Mouse (Mus musculus): ENCODE data around the gene Immt. TPM values are rescaled to one million over a fixed set of nuclear protein-coding genes. Genes with fewer than 3 reads are reported as not detected.

Gene Immt
- total and polyA plus RNA-seq, 3 experiments = 133 to 702 (median 158) TPM

DNA sequence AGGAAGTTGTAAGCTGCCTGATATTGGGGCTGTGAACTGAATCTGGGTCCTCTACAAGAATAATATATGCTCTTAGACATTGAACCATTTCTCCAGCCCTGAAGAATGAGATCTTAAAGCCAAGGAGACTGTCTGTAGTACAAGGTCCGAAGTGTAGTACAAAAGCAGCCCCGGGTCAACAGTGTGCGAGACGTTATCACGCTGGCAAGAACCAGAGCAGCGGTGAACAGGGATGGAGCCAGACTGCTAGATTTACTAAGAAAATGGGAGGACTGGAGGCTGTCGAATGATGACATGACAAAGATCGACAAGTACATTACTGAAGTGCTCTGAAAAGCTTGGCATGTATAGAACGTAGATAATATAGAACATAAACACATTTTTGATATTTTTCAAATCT is 1.4 kb upstream of the Immt start:
- peaks cover 5 to 9% of the 10 kb centered on the region in 2 experiments; a peak in 2 of 4 replicates for H3K4me1 ChIP-seq (ENCODE audit: control insufficient read depth in 1 of 2, insufficient read depth in 2 of 2, low read length in 2 of 2)
- H3K79me2 ChIP-seq (ENCODE audit: control insufficient read depth, insufficient read depth, low read length, poor library complexity) = peaks cover 22% of the 10 kb centered on the region
- H3K27me3 ChIP-seq (ENCODE audit: control insufficient read depth in 1 of 2, insufficient read depth in 2 of 2, low read length in 2 of 2) = no peaks in the 10 kb centered on the region; a peak in 1 of 4 replicates
- peaks cover 13 to 15% of the 10 kb centered on the region in 2 experiments for H3K36me3 ChIP-seq (ENCODE audit: control insufficient read depth in 1 of 2, insufficient read depth in 2 of 2, low read length in 2 of 2)
- TF ChIP-seq TCF12 (IDR thresholded peaks at IDR 0.05; ENCODE audit: low read depth, low read length) (no peak), TBP (IDR thresholded peaks at IDR 0.05; ENCODE audit: low read depth, low read length) (no peak), MAX (IDR thresholded peaks at IDR 0.05; ENCODE audit: low read length) (no peak), SMC3 (IDR thresholded peaks at IDR 0.05; ENCODE audit: low read depth, low read length) (no peak), POLR2AphosphoS5 (IDR thresholded peaks at IDR 0.05; ENCODE audit: borderline replicate concordance, low read depth, low read length) (no peak), ZC3H11A (IDR thresholded peaks at IDR 0.05; ENCODE audit: low read depth, low read length) (no peak), ZMIZ1 (IDR thresholded peaks at IDR 0.05; ENCODE audit: low read depth, low read length) (no peak), MAFK (IDR thresholded peaks at IDR 0.05; ENCODE audit: borderline replicate concordance, low read depth, low read length) (no peak), USF1 (IDR thresholded peaks at IDR 0.05; ENCODE audit: low read depth, low read length) (no peak), CHD1 (IDR thresholded peaks at IDR 0.05; ENCODE audit: low read depth, low read length) (no peak), MEF2A (IDR thresholded peaks at IDR 0.05; ENCODE audit: extremely low read depth, insufficient replicate concordance, low read depth, low read length, poor library complexity, severe bottlenecking) (no peak), USF2 (IDR thresholded peaks at IDR 0.05; ENCODE audit: borderline replicate concordance in 1 of 2, insufficient read depth in 1 of 2, low read depth in 1 of 2, low read length in 2 of 2) (no peak), GABPA (IDR thresholded peaks at IDR 0.05; ENCODE audit: low read depth, low read length) (no peak), POLR2A (IDR thresholded peaks at IDR 0.05; ENCODE audit: control insufficient read depth in 1 of 2, insufficient read depth in 1 of 2, low read depth in 1 of 2, low read length in 2 of 2, poor library complexity in 1 of 2) (no peak), MYC (IDR thresholded peaks at IDR 0.05; ENCODE audit: low read depth, low read length) (no peak), MXI1 (IDR thresholded peaks at IDR 0.05; ENCODE audit: low read depth, low read length) (no peak)
- no peak overlapping the region for H3K27ac ChIP-seq (ENCODE audit: control insufficient read depth, low read depth, low read length)
- H3K9me3 ChIP-seq (replicated peaks; ENCODE audit: insufficient read depth, low read length) = no peaks in the 10 kb centered on the region
- DNase-seq (ENCODE audit: low read depth, low spot score) = no peak
- H3K4me3 ChIP-seq (ENCODE audit: control insufficient read depth in 1 of 2, insufficient read depth in 1 of 2, low read depth in 2 of 2, low read length in 2 of 2) = peak overlapping the region in 1 of 2 experiments; percentile 87; a peak in 1 of 4 replicates
- peak overlapping the region; percentile 20; the same call in 1 of the 2 replicates for H3K9ac ChIP-seq (ENCODE audit: control insufficient read depth, low read depth, low read length, poor library complexity, severe bottlenecking)

DNA sequence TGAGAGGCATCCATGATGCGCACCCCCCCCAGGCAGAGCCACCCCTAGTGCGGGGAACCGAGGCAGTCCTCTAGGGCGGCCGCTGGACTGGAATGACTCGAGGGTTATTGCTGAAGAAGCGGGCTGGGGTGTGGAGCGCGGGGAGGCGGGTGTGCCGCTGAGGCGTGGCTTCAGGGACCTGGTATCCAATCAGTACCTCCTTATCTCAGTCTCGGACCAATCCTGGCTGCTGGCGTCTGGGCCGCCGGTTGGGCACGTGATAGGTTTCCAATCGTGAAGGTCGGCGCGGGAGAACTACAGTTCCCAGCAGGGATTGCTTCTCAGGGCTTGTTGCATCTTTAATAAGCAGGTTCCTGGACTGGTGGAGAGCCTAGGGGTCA is 440 bp downstream of the Immt start:
- no peaks in the 10 kb centered on the region for H3K9me3 ChIP-seq (replicated peaks; ENCODE audit: insufficient read depth, low read length)
- peak; percentile 98 for DNase-seq (ENCODE audit: low read depth, low spot score)
- peak overlapping the region; percentile 95 for H3K9ac ChIP-seq (ENCODE audit: control insufficient read depth, low read depth, low read length, poor library complexity, severe bottlenecking)
- H3K79me2 ChIP-seq (ENCODE audit: control insufficient read depth, insufficient read depth, low read length, poor library complexity) = peaks cover 30% of the 10 kb centered on the region
- H3K4me3 ChIP-seq (ENCODE audit: control insufficient read depth in 1 of 2, insufficient read depth in 1 of 2, low read depth in 2 of 2, low read length in 2 of 2) = peak overlapping the region; percentile 87 to 93
- peaks cover 14 to 17% of the 10 kb centered on the region in 2 experiments for H3K36me3 ChIP-seq (ENCODE audit: control insufficient read depth in 1 of 2, insufficient read depth in 2 of 2, low read length in 2 of 2)
- H3K27me3 ChIP-seq (ENCODE audit: control insufficient read depth in 1 of 2, insufficient read depth in 2 of 2, low read length in 2 of 2) = no peaks in the 10 kb centered on the region
- peaks cover 8 to 9% of the 10 kb centered on the region in 2 experiments; a peak in 2 of 4 replicates for H3K4me1 ChIP-seq (ENCODE audit: control insufficient read depth in 1 of 2, insufficient read depth in 2 of 2, low read length in 2 of 2)
- peak overlapping the region; percentile 89 for H3K27ac ChIP-seq (ENCODE audit: control insufficient read depth, low read depth, low read length)
- TF ChIP-seq ZC3H11A (IDR thresholded peaks at IDR 0.05; ENCODE audit: low read depth, low read length) (no peak), ZKSCAN1 (IDR thresholded peaks at IDR 0.05; ENCODE audit: low read depth, low read length) (no peak), E2F4 (IDR thresholded peaks at IDR 0.05; ENCODE audit: borderline replicate concordance, low read depth, low read length) (no peak), EP300 (IDR thresholded peaks at IDR 0.05; ENCODE audit: low read depth in 1 of 2, low read length in 2 of 2) (no peak), TAL1 (IDR thresholded peaks at IDR 0.05; ENCODE audit: low read length) (no peak), POLR2A (IDR thresholded peaks at IDR 0.05; ENCODE audit: control insufficient read depth in 1 of 2, insufficient read depth in 1 of 2, low read depth in 1 of 2, low read length in 2 of 2, poor library complexity in 1 of 2) (peak in 1 of 2 experiments; percentile 22; a peak in 3 of 4 replicates), HCFC1 (IDR thresholded peaks at IDR 0.05; ENCODE audit: low read depth, low read length) (peak; percentile 95), NRF1 (IDR thresholded peaks at IDR 0.05; ENCODE audit: insufficient read depth, low read depth, low read length, poor library complexity, severe bottlenecking) (peak; percentile 34; the same call in 1 of the 2 replicates), JUND (IDR thresholded peaks at IDR 0.05; ENCODE audit: low read depth, low read length) (no peak), MAFK (IDR thresholded peaks at IDR 0.05; ENCODE audit: borderline replicate concordance, low read depth, low read length) (no peak), BHLHE40 (IDR thresholded peaks at IDR 0.05; ENCODE audit: borderline replicate concordance, low read depth, low read length) (peak; percentile 94), SMC3 (IDR thresholded peaks at IDR 0.05; ENCODE audit: low read depth, low read length) (no peak), MYB (IDR thresholded peaks at IDR 0.05; ENCODE audit: low read depth, low read length) (0 out of 2 replicates have a peak, but pooled peaks have one; percentile 36), USF2 (IDR thresholded peaks at IDR 0.05; ENCODE audit: borderline replicate concordance in 1 of 2, insufficient read depth in 1 of 2, low read depth in 1 of 2, low read length in 2 of 2) (peak; percentile 78 to 92), USF1 (IDR thresholded peaks at IDR 0.05; ENCODE audit: low read depth, low read length) (peak; percentile 98), CHD1 (IDR thresholded peaks at IDR 0.05; ENCODE audit: low read depth, low read length) (no peak), RCOR1 (IDR thresholded peaks at IDR 0.05; ENCODE audit: low read depth, low read length) (no peak), GATA1 (IDR thresholded peaks at IDR 0.05; ENCODE audit: low read depth, low read length) (peak; percentile 62; the same call in 1 of the 2 replicates), POLR2AphosphoS2 (IDR thresholded peaks at IDR 0.05; ENCODE audit: low read length) (peak; percentile 39; the same call in 1 of the 2 replicates), ETS1 (IDR thresholded peaks at IDR 0.05; ENCODE audit: low read depth, low read length) (no peak)
